Mouse (Mus musculus): Measurements from ENCODE around the gene Snx7.

GRCm38 (mm10) chr3:117788800-117789693 lies 79.7 kb downstream of the Snx7 start:
- TF ChIP-seq POLR2A (IDR thresholded peaks at IDR 0.05; ENCODE audit: extremely low read depth, insufficient read depth, low read length) (no peak), CTCF (IDR thresholded peaks at IDR 0.05; ENCODE audit: low read depth, low read length) (no peak)

Data from liver, adult 2 months (tissue).